Mouse (Mus musculus) megakaryocyte, embryonic 14.5 days (primary cell): ENCODE data around the gene Kcnmb4. TPM values are rescaled to one million over a fixed set of nuclear protein-coding genes. Genes with fewer than 3 reads are reported as not detected.

Source experiments
- H3K27me3 ChIP-seq: replicated peaks from 2 replicates; pipeline ENCODE3; 2012; ENCODE audit warnings: inconsistent platforms
- H3K36me3 ChIP-seq: replicated peaks from 2 replicates; pipeline ENCODE3; 2012; ENCODE audit warnings: low read length, inconsistent platforms, mixed read lengths
- H3K4me1 ChIP-seq: 2 replicates; pipeline ENCODE4 v1.6.1; 2012; ENCODE audit warnings: inconsistent platforms
- H3K4me3 ChIP-seq: replicated peaks from 2 replicates; pipeline ENCODE3; 2012; ENCODE audit warnings: moderate library complexity, mild to moderate bottlenecking, inconsistent platforms
- H3K9me3 ChIP-seq: 2 replicates; pipeline ENCODE4 v1.6.1; 2012; ENCODE audit warnings: inconsistent platforms
- FLI1 ChIP-seq: IDR thresholded peaks from 2 replicates; pipeline ENCODE4 v1.6.1; 2012; ENCODE audit warnings: low read length, inconsistent platforms, mixed read lengths
- GATA1 ChIP-seq: IDR thresholded peaks from 3 replicates; pipeline ENCODE4 v1.6.1; 2012; ENCODE audit warnings: mixed read lengths, low read length, inconsistent platforms, borderline replicate concordance
- polyA plus RNA-seq: library from polyadenylated mRNA; stranded (reverse); fragments of >175 nt; gene quantifications from 2 replicates; pipeline ENCODE4 v1.2.3, GENCODE M21; 2012; ENCODE audit warnings: low replicate concordance; ENCODE audit not compliant: insufficient read depth

Kcnmb4 gene
- polyA plus RNA-seq, 1 experiment, result 1.4 TPM

GRCm38 (mm10) chr10:116393790-116394475, 79.7 kb downstream of the Kcnmb4 start:
- Histone ChIP-seq H3K36me3 (no peaks in the 10 kb centered on the region), H3K4me1 (peaks cover 20% of the 10 kb centered on the region), H3K4me3 (no peak overlapping the region), H3K27me3 (no peaks in the 10 kb centered on the region), H3K9me3 (0 out of 2 replicates have a peak, but pooled peaks cover 9% of the 10 kb centered on the region)
- TF ChIP-seq GATA1 (no peak), FLI1 (no peak)

GRCm38 (mm10) chr10:116388840-116389239, 84.8 kb downstream of the Kcnmb4 start:
- Histone ChIP-seq H3K4me1 (no peaks in the 10 kb centered on the region), H3K4me3 (no peak overlapping the region), H3K27me3 (no peaks in the 10 kb centered on the region), H3K36me3 (no peaks in the 10 kb centered on the region), H3K9me3 (0 out of 2 replicates have a peak, but pooled peaks cover 3% of the 10 kb centered on the region)
- TF ChIP-seq GATA1 (no peak), FLI1 (no peak)

- H3K9me3 ChIP-seq, result no peaks in the 10 kb centered on the region
- no peaks in the 10 kb centered on the region for H3K36me3 ChIP-seq
- H3K4me3 ChIP-seq, result no peak overlapping the region
- no peaks in the 10 kb centered on the region for H3K4me1 ChIP-seq
- no peaks in the 10 kb centered on the region for H3K27me3 ChIP-seq
- TF ChIP-seq GATA1, result no peak
- TF ChIP-seq FLI1, result no peak
Measured at GRCm38 (mm10) chr10:116386391-116386885, 87.2 kb downstream of the Kcnmb4 start.

- no peaks in the 10 kb centered on the region for H3K9me3 ChIP-seq
- H3K4me3 ChIP-seq, result no peak overlapping the region
- no peaks in the 10 kb centered on the region for H3K27me3 ChIP-seq
- TF ChIP-seq GATA1, result no peak
- no peak for TF ChIP-seq FLI1
- no peaks in the 10 kb centered on the region for H3K4me1 ChIP-seq
- H3K36me3 ChIP-seq, result no peaks in the 10 kb centered on the region
Measured at GRCm38 (mm10) chr10:116384401-116384800, 89.3 kb downstream of the Kcnmb4 start.

GRCm38 (mm10) chr10:116382826-116383685, 90.6 kb downstream of the Kcnmb4 start:
- Histone ChIP-seq H3K36me3 (no peaks in the 10 kb centered on the region), H3K4me3 (no peak overlapping the region), H3K4me1 (no peaks in the 10 kb centered on the region), H3K27me3 (no peaks in the 10 kb centered on the region), H3K9me3 (no peaks in the 10 kb centered on the region)
- TF ChIP-seq FLI1 (no peak), GATA1 (no peak)

GRCm38 (mm10) chr10:116376853-116377252, 96.8 kb downstream of the Kcnmb4 start:
- Histone ChIP-seq H3K9me3 (no peaks in the 10 kb centered on the region), H3K27me3 (no peaks in the 10 kb centered on the region), H3K4me1 (no peaks in the 10 kb centered on the region), H3K36me3 (no peaks in the 10 kb centered on the region), H3K4me3 (no peak overlapping the region)
- TF ChIP-seq GATA1, result no peak

GRCm38 (mm10) chr10:116374111-116374510, 99.6 kb downstream of the Kcnmb4 start:
- H3K36me3 ChIP-seq, result no peaks in the 10 kb centered on the region
- H3K4me1 ChIP-seq, result no peaks in the 10 kb centered on the region
- TF ChIP-seq FLI1, result no peak
- no peak for TF ChIP-seq GATA1
- no peaks in the 10 kb centered on the region for H3K27me3 ChIP-seq
- no peak overlapping the region for H3K4me3 ChIP-seq
- peaks cover 8% of the 10 kb centered on the region; the same call in 1 of the 2 replicates for H3K9me3 ChIP-seq

GRCm38 (mm10) chr10:116370991-116371725, 102.5 kb downstream of the Kcnmb4 start:
- Histone ChIP-seq H3K9me3 (peaks cover 12% of the 10 kb centered on the region; the same call in 1 of the 2 replicates), H3K4me1 (no peaks in the 10 kb centered on the region), H3K36me3 (no peaks in the 10 kb centered on the region), H3K4me3 (no peak overlapping the region), H3K27me3 (no peaks in the 10 kb centered on the region)
- TF ChIP-seq GATA1 (no peak), FLI1 (no peak)

Other genes starting within 250 kb of the Kcnmb4 start
- not detected in 2 replicates for gene Ptprb, start 198.4 kb downstream of the Kcnmb4 start, polyA plus RNA-seq
- 4.9 TPM in 1 of 2 replicates, not detected in the other for gene Cnot2, start 107.6 kb upstream of the Kcnmb4 start, polyA plus RNA-seq